Mouse (Mus musculus) midbrain, postnatal 0 days (tissue): ENCODE results near the gene Gldc. TPM values are rescaled to one million over a fixed set of nuclear protein-coding genes. Genes with fewer than 3 reads are reported as not detected.

Experiments
- ATAC-seq: fragments of 200-750 bp; cut with Nextera tagmentation; 2 replicates; pipeline ENCODE4 v1.8.0; 2017; ENCODE audit warnings: moderate number of reproducible peaks, mild to moderate bottlenecking, moderate TSS enrichment, moderate library complexity; ENCODE audit not compliant: low FRiP score
- DNase-seq: peaks from one replicate; pipeline ENCODE4 v3.0.0-alpha.2; 2015; ENCODE audit warnings: low spot score
- H3K27ac ChIP-seq: fragments of 300-500 bp; sonication (generic); 2 replicates; pipeline ENCODE4 v1.5.1; 2014; ENCODE audit warnings: low read depth, mild to moderate bottlenecking, low read length, mixed read lengths
- H3K27me3 ChIP-seq: fragments of 300-500 bp; sonication (generic); 2 replicates; pipeline ENCODE4 v1.6.1; 2014; ENCODE audit warnings: low read length, control low read depth, mixed read lengths; ENCODE audit not compliant: insufficient read depth
- H3K36me3 ChIP-seq: fragments of 300-500 bp; sonication (generic); 2 replicates; pipeline ENCODE4 v1.6.1; 2014; ENCODE audit warnings: low read length, control low read depth, mixed read lengths; ENCODE audit not compliant: insufficient read depth
- H3K4me1 ChIP-seq: fragments of 300-500 bp; sonication (generic); 2 replicates; pipeline ENCODE4 v1.6.1; 2014; ENCODE audit warnings: mild to moderate bottlenecking, control low read depth, antibody characterized with exemption, low read length, mixed read lengths; ENCODE audit not compliant: insufficient read depth
- H3K4me2 ChIP-seq: fragments of 300-500 bp; sonication (generic); 2 replicates; pipeline ENCODE4 v1.6.1; 2014; ENCODE audit warnings: low read depth, mild to moderate bottlenecking, low read length, mixed read lengths; ENCODE audit not compliant: poor library complexity, severe bottlenecking
- H3K4me3 ChIP-seq: fragments of 300-500 bp; sonication (generic); 2 replicates; pipeline ENCODE4 v1.5.1; 2014; ENCODE audit warnings: low read depth, mild to moderate bottlenecking, low read length, moderate library complexity
- H3K9ac ChIP-seq: fragments of 300-500 bp; sonication (generic); replicated peaks from 2 replicates; pipeline ENCODE4 v1.6.1; 2014; ENCODE audit warnings: mild to moderate bottlenecking, low read length, moderate library complexity, mixed read lengths; ENCODE audit not compliant: poor library complexity, severe bottlenecking
- H3K9me3 ChIP-seq: fragments of 300-500 bp; sonication (generic); 2 replicates; pipeline ENCODE4 v1.6.1; 2016; ENCODE audit warnings: low read length, control low read depth
- CTCF ChIP-seq: IDR thresholded peaks from 2 replicates; pipeline ENCODE4 v1.5.1; 2016; ENCODE audit warnings: antibody characterized with exemption, mild to moderate bottlenecking
- WGBS: fragments of 180-500 bp; shearing (Covaris S2); extraction: QIAGEN DNeasy Blood & Tissue Kit; methylation state at CpG from one replicate; pipeline ENCODE4 v1.1.7; 2014; 5-methylcytosine and 5-hydroxymethylcytosine counted together
- polyA plus RNA-seq: library from polyadenylated mRNA; unstranded; fragments of >200 nt; fragmentation: Nextera tagmentation; extraction: Ambion mirVana; gene quantifications from 2 replicates; pipeline ENCODE4 v1.2.1, GENCODE M21; 2015
- total RNA-seq: library from RNA; depleted of rRNA; stranded (reverse); fragments of >200 nt; gene quantifications from 2 replicates; pipeline ENCODE4 v1.2.3, GENCODE M21; 2014

The Gldc gene
- total and polyA plus RNA-seq, 2 experiments from 2014 or later = 5.4 to 9.6 TPM

DNA sequence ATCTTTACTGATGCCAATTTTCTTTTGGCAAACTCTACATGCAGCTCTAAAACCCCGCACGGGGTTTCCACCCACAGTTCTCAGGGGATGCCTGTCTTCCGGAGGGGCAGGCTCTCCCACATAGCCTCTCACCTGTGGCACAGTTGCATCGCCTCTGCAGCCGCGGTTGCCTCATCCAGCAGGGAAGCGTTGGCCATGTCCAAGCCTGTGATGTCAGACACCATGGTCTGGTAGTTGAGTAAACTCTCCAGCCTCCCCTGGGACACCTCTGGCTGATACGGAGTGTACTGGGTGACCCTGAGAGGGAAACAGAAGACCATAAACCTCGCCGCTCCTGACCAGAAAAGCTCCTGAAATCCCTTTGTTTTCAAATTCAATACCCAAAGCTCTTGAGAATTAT is 23.9 kb downstream of the Gldc start:
- 93% methylated on average over 10 of the region's 10 CpGs for WGBS
- H3K36me3 ChIP-seq = no peaks in the 10 kb centered on the region
- no peak overlapping the region for H3K9ac ChIP-seq
- DNase-seq (no peak), ATAC-seq (no peak)
- no peaks in the 10 kb centered on the region for H3K27me3 ChIP-seq
- no peak for TF ChIP-seq CTCF
- H3K4me3 ChIP-seq = no peak overlapping the region
- no peaks in the 10 kb centered on the region for H3K4me1 ChIP-seq
- no peaks in the 10 kb centered on the region for H3K9me3 ChIP-seq
- H3K4me2 ChIP-seq = no peak overlapping the region
- H3K27ac ChIP-seq = no peak overlapping the region

DNA sequence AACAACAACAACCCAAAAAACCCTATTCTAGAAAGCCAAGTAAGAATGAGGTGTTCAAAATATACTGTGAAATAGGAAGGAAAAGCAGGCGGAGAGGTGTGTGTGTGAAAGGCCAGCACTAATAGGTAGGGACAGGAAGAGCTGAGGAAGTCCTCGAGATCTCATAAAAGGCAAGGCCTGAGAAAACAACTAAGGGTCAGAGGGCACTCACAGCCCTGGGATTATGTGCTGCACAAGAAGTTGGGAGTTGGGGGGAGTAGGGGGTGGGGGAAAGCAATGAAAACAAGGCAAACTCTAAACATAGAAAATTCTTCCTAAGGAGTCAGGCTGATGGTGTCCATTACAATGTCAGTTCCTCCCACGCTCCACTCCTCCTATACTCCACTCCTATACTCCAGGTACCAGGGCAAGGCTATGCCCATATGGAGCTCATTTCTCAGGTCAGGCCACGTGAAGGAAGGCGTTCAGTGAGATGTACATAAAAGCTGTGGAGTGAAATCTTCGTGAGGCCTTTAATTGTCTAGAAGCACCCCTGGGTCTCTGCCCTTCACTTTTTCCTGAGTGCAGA is 25.9 kb downstream of the Gldc start:
- TF ChIP-seq CTCF = no peak
- Histone ChIP-seq H3K4me2 (no peak overlapping the region), H3K9ac (no peak overlapping the region), H3K27me3 (no peaks in the 10 kb centered on the region), H3K9me3 (no peaks in the 10 kb centered on the region), H3K27ac (no peak overlapping the region), H3K36me3 (no peaks in the 10 kb centered on the region), H3K4me3 (no peak overlapping the region), H3K4me1 (no peaks in the 10 kb centered on the region)
- DNase-seq (no peak), ATAC-seq (no peak)
- WGBS = 69% methylated on average over 6 of the region's 6 CpGs

GRCm38 (mm10) chr19:30147306-30147705 is 27.9 kb downstream of the Gldc start:
- H3K4me1 ChIP-seq = no peaks in the 10 kb centered on the region
- no peak overlapping the region for H3K4me2 ChIP-seq
- no peak for ATAC-seq
- no peak for DNase-seq
- no peaks in the 10 kb centered on the region for H3K9me3 ChIP-seq
- no peak for TF ChIP-seq CTCF
- H3K36me3 ChIP-seq = no peaks in the 10 kb centered on the region
- no peak overlapping the region for H3K9ac ChIP-seq
- H3K27me3 ChIP-seq = no peaks in the 10 kb centered on the region
- WGBS = 92% methylated on average over 4 of the region's 4 CpGs
- no peak overlapping the region for H3K4me3 ChIP-seq
- no peak overlapping the region for H3K27ac ChIP-seq

- Histone ChIP-seq H3K27ac (no peak overlapping the region), H3K36me3 (no peaks in the 10 kb centered on the region), H3K4me3 (no peak overlapping the region), H3K27me3 (no peaks in the 10 kb centered on the region), H3K9me3 (no peaks in the 10 kb centered on the region), H3K9ac (no peak overlapping the region), H3K4me1 (no peaks in the 10 kb centered on the region), H3K4me2 (no peak overlapping the region)
- DNase-seq (no peak), ATAC-seq (no peak)
- no peak for TF ChIP-seq CTCF
- 65% methylated on average over 6 of the region's 6 CpGs for WGBS
These were observed 28.5 kb downstream of the Gldc start for GRCm38 (mm10) chr19:30146761-30147160.

GRCm38 (mm10) chr19:30145106-30145505 is 30.1 kb downstream of the Gldc start:
- TF ChIP-seq CTCF = no peak
- no peak overlapping the region for H3K9ac ChIP-seq
- H3K4me2 ChIP-seq = no peak overlapping the region
- no peak overlapping the region for H3K4me3 ChIP-seq
- no peaks in the 10 kb centered on the region for H3K4me1 ChIP-seq
- H3K9me3 ChIP-seq = no peaks in the 10 kb centered on the region
- no peaks in the 10 kb centered on the region for H3K36me3 ChIP-seq
- ATAC-seq (no peak), DNase-seq (no peak)
- no peaks in the 10 kb centered on the region for H3K27me3 ChIP-seq
- 90% methylated on average over 4 of the region's 4 CpGs for WGBS
- no peak overlapping the region for H3K27ac ChIP-seq

DNA sequence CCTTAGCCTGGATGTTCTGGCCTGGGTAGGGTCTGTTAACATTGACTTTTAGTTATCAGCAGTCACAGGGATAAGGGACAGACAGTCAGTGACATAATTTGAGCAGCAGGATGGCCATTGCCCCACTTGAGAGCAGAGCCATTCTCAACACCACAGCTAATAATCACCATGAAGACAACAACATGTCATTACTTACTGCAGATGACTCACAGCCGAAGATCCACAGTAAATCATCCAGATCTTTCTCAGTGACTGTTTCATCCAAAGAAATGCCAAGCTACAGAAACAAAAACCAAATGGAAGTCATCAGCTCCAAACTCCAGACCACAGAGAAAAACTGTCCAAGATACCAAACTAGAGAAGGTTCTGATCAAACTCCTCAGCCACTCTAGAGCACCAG is 38.9 kb downstream of the Gldc start:
- TF ChIP-seq CTCF = no peak
- no peak for DNase-seq
- WGBS = 89% methylated on average over 1 of the region's 1 CpGs
- no peaks in the 10 kb centered on the region for H3K36me3 ChIP-seq
- H3K4me3 ChIP-seq = no peak overlapping the region
- no peak for ATAC-seq
- H3K9ac ChIP-seq = no peak overlapping the region
- no peaks in the 10 kb centered on the region for H3K9me3 ChIP-seq
- no peak overlapping the region for H3K4me2 ChIP-seq
- H3K4me1 ChIP-seq = no peaks in the 10 kb centered on the region
- H3K27me3 ChIP-seq = no peaks in the 10 kb centered on the region
- H3K27ac ChIP-seq = no peak overlapping the region
